Mouse (Mus musculus): ENCODE measurements at regions not wholly inside any gene's neighbourhood (a gene's known extent, or its start where the extent isn't known, plus 50 kb on each side); places are given as distances from the start of the nearest gene placed in this dataset.

- Histone ChIP-seq H3K27me3 (replicated peaks) (no peaks in the 10 kb centered on the region), H3K4me3 (replicated peaks) (no peak overlapping the region), H3K9me3 (peaks cover 10% of the 10 kb centered on the region), H3K4me1 (no peaks in the 10 kb centered on the region), H3K36me3 (replicated peaks; ENCODE audit: low read length) (no peaks in the 10 kb centered on the region)
- TF ChIP-seq GATA1 (IDR thresholded peaks at IDR 0.05; ENCODE audit: borderline replicate concordance, low read length) (no peak), FLI1 (IDR thresholded peaks at IDR 0.05; ENCODE audit: low read length) (no peak)
Observed at GRCm38 (mm10) chr13:78427141-78428083, 227.9 kb upstream of the Nr2f1 start.

GRCm38 (mm10) chr13:78426306-78426921 is 226.9 kb upstream of the Nr2f1 start:
- H3K27me3 ChIP-seq (replicated peaks): no peaks in the 10 kb centered on the region
- H3K36me3 ChIP-seq (replicated peaks; ENCODE audit: low read length): no peaks in the 10 kb centered on the region
- peaks cover 7% of the 10 kb centered on the region for H3K9me3 ChIP-seq
- H3K4me1 ChIP-seq: no peaks in the 10 kb centered on the region
- TF ChIP-seq FLI1 (IDR thresholded peaks at IDR 0.05; ENCODE audit: low read length): no peak
- TF ChIP-seq GATA1 (IDR thresholded peaks at IDR 0.05; ENCODE audit: borderline replicate concordance, low read length): no peak
- no peak overlapping the region for H3K4me3 ChIP-seq (replicated peaks)

- H3K27me3 ChIP-seq (replicated peaks): no peaks in the 10 kb centered on the region
- peaks cover under 1% of the 10 kb centered on the region; the same call in 1 of the 2 replicates for H3K9me3 ChIP-seq
- no peak overlapping the region for H3K4me3 ChIP-seq (replicated peaks)
- TF ChIP-seq GATA1 (IDR thresholded peaks at IDR 0.05; ENCODE audit: borderline replicate concordance, low read length): no peak
- no peak for TF ChIP-seq FLI1 (IDR thresholded peaks at IDR 0.05; ENCODE audit: low read length)
- no peaks in the 10 kb centered on the region for H3K4me1 ChIP-seq
- no peaks in the 10 kb centered on the region for H3K36me3 ChIP-seq (replicated peaks; ENCODE audit: low read length)
Observed at GRCm38 (mm10) chr13:78405071-78405470, 205.5 kb upstream of the Nr2f1 start.

- TF ChIP-seq GATA1 (IDR thresholded peaks at IDR 0.05; ENCODE audit: borderline replicate concordance, low read length) (no peak), FLI1 (IDR thresholded peaks at IDR 0.05; ENCODE audit: low read length) (no peak)
Observed at GRCm38 (mm10) chr13:78383761-78384160, 184.2 kb upstream of the Nr2f1 start.

GRCm38 (mm10) chr13:78361236-78361635 is 161.7 kb upstream of the Nr2f1 start:
- no peaks in the 10 kb centered on the region for H3K4me1 ChIP-seq
- no peak overlapping the region for H3K4me3 ChIP-seq (replicated peaks)
- TF ChIP-seq GATA1 (IDR thresholded peaks at IDR 0.05; ENCODE audit: borderline replicate concordance, low read length) (no peak), FLI1 (IDR thresholded peaks at IDR 0.05; ENCODE audit: low read length) (no peak)
- no peaks in the 10 kb centered on the region for H3K36me3 ChIP-seq (replicated peaks; ENCODE audit: low read length)
- H3K9me3 ChIP-seq: no peaks in the 10 kb centered on the region
- no peaks in the 10 kb centered on the region for H3K27me3 ChIP-seq (replicated peaks)

More at GRCm38 (mm10) chr13:78383761-78384160, 184.2 kb upstream of the Nr2f1 start:
- no peak overlapping the region for H3K4me3 ChIP-seq (replicated peaks)
- H3K36me3 ChIP-seq (replicated peaks; ENCODE audit: low read length): no peaks in the 10 kb centered on the region
- H3K9me3 ChIP-seq: peaks cover 9% of the 10 kb centered on the region
- no peaks in the 10 kb centered on the region for H3K4me1 ChIP-seq
- H3K27me3 ChIP-seq (replicated peaks): no peaks in the 10 kb centered on the region

GRCm38 (mm10) chr13:78348830-78349229 is 149.3 kb upstream of the Nr2f1 start:
- Histone ChIP-seq H3K9me3 (no peaks in the 10 kb centered on the region), H3K4me1 (no peaks in the 10 kb centered on the region), H3K36me3 (replicated peaks; ENCODE audit: low read length) (no peaks in the 10 kb centered on the region), H3K4me3 (replicated peaks) (no peak overlapping the region), H3K27me3 (replicated peaks) (no peaks in the 10 kb centered on the region)
- TF ChIP-seq GATA1 (IDR thresholded peaks at IDR 0.05; ENCODE audit: borderline replicate concordance, low read length) (no peak), FLI1 (IDR thresholded peaks at IDR 0.05; ENCODE audit: low read length) (no peak)

- no peaks in the 10 kb centered on the region for H3K36me3 ChIP-seq (replicated peaks; ENCODE audit: low read length)
- no peak overlapping the region for H3K4me3 ChIP-seq (replicated peaks)
- TF ChIP-seq GATA1 (IDR thresholded peaks at IDR 0.05; ENCODE audit: borderline replicate concordance, low read length) (no peak), FLI1 (IDR thresholded peaks at IDR 0.05; ENCODE audit: low read length) (no peak)
- no peaks in the 10 kb centered on the region for H3K4me1 ChIP-seq
- no peaks in the 10 kb centered on the region for H3K27me3 ChIP-seq (replicated peaks)
- H3K9me3 ChIP-seq: peaks cover 13% of the 10 kb centered on the region; the same call in 1 of the 2 replicates
Observed at GRCm38 (mm10) chr13:78324443-78325206, 125.1 kb upstream of the Nr2f1 start.

GRCm38 (mm10) chr13:78323183-78323582 is 123.6 kb upstream of the Nr2f1 start:
- no peak for TF ChIP-seq FLI1 (IDR thresholded peaks at IDR 0.05; ENCODE audit: low read length)
- TF ChIP-seq GATA1 (IDR thresholded peaks at IDR 0.05; ENCODE audit: borderline replicate concordance, low read length): no peak

GRCm38 (mm10) chr13:78318434-78318833 is 118.9 kb upstream of the Nr2f1 start:
- Histone ChIP-seq H3K4me1 (no peaks in the 10 kb centered on the region), H3K27me3 (replicated peaks) (no peaks in the 10 kb centered on the region), H3K36me3 (replicated peaks; ENCODE audit: low read length) (no peaks in the 10 kb centered on the region), H3K4me3 (replicated peaks) (no peak overlapping the region), H3K9me3 (peaks cover 25% of the 10 kb centered on the region)
- no peak for TF ChIP-seq GATA1 (IDR thresholded peaks at IDR 0.05; ENCODE audit: borderline replicate concordance, low read length)
- no peak for TF ChIP-seq FLI1 (IDR thresholded peaks at IDR 0.05; ENCODE audit: low read length)

More at GRCm38 (mm10) chr13:78323183-78323582, 123.6 kb upstream of the Nr2f1 start:
- H3K9me3 ChIP-seq: peaks cover 23% of the 10 kb centered on the region
- H3K36me3 ChIP-seq (replicated peaks; ENCODE audit: low read length): no peaks in the 10 kb centered on the region
- no peaks in the 10 kb centered on the region for H3K27me3 ChIP-seq (replicated peaks)
- H3K4me1 ChIP-seq: no peaks in the 10 kb centered on the region
- H3K4me3 ChIP-seq (replicated peaks): no peak overlapping the region

All from megakaryocyte, embryonic 14.5 days (primary cell).